Mouse (Mus musculus): ENCODE results near the gene Fxyd3.

GRCm38 (mm10) chr7:31074713-31075069 lies 1.8 kb downstream of the Fxyd3 start:
- no peak for TF ChIP-seq MAX (IDR thresholded peaks at IDR 0.05; ENCODE audit: low read depth)
- TF ChIP-seq POLR2A (IDR thresholded peaks at IDR 0.05; ENCODE audit: insufficient read length, low read depth) = no peak
- TF ChIP-seq POLR2AphosphoS2 (IDR thresholded peaks at IDR 0.05; ENCODE audit: insufficient read length, low read depth) = no peak
